Mouse (Mus musculus) G1E (cell line): ENCODE data around the gene Rrp12. TPM values are rescaled to one million over a fixed set of nuclear protein-coding genes. Genes with fewer than 3 reads are reported as not detected.
"Not testable (repeated sequence)": the region's sequence is repeated elsewhere in the genome, so short reads cannot be mapped to it uniquely, and the experiment has no call there.

ENCODE experiments used
- ATAC-seq: 2 replicates; pipeline ENCODE4 v1.8.0; 2016; ENCODE audit warnings: mild to moderate bottlenecking; ENCODE audit not compliant: insufficient number of reproducible peaks, poor library complexity, low FRiP score, severe bottlenecking; ENCODE audit errors: extremely low read depth
- DNase-seq: peaks from one replicate; pipeline ENCODE4 v3.0.0; 2012; ENCODE audit warnings: low spot score
- H3K27me3 ChIP-seq: 2 replicates; pipeline ENCODE4 v1.6.1; 2012; ENCODE audit warnings: mild to moderate bottlenecking, low read length, inconsistent platforms; ENCODE audit not compliant: insufficient read depth
- H3K36me3 ChIP-seq: replicated peaks from 2 replicates; pipeline ENCODE3; 2012; ENCODE audit warnings: mild to moderate bottlenecking, inconsistent platforms
- H3K4me1 ChIP-seq: 2 replicates; pipeline ENCODE4 v1.6.1; 2012; ENCODE audit warnings: low read depth, low read length, inconsistent platforms, mixed read lengths; ENCODE audit not compliant: insufficient read depth
- H3K4me3 ChIP-seq: 2 replicates; pipeline ENCODE4 v1.5.1; 2012; ENCODE audit warnings: low read depth, mild to moderate bottlenecking, inconsistent platforms, low read length, moderate library complexity, mixed read lengths
- H3K9me3 ChIP-seq: replicated peaks from 2 replicates; pipeline ENCODE4 v1.6.1; 2012; ENCODE audit warnings: inconsistent platforms
- CTCF ChIP-seq: IDR thresholded peaks from 2 replicates; pipeline ENCODE4 v1.5.1; 2012; ENCODE audit warnings: low read depth, low read length, inconsistent platforms, mixed read lengths
- GATA1 ChIP-seq: IDR thresholded peaks from 2 replicates; pipeline ENCODE4 v1.6.1; 2012; ENCODE audit warnings: borderline replicate concordance, low read length, inconsistent platforms, mixed read lengths
- GATA2 ChIP-seq: IDR thresholded peaks from 2 replicates; pipeline ENCODE4 v1.6.1; 2012; ENCODE audit warnings: low read depth, low read length, inconsistent platforms, borderline replicate concordance
- POLR2AphosphoS5 ChIP-seq: IDR thresholded peaks from 2 replicates; pipeline ENCODE4 v1.6.1; 2012; ENCODE audit warnings: low read depth, low read length, inconsistent platforms; ENCODE audit not compliant: insufficient replicate concordance
- TAL1 ChIP-seq: conservative IDR thresholded peaks from 2 replicates; pipeline ENCODE4 v1.6.1; 2012; ENCODE audit warnings: low read depth, low read length, inconsistent platforms, mixed read lengths
- polyA plus RNA-seq: library from polyadenylated mRNA; stranded (reverse); fragments of >175 nt; gene quantifications from 2 replicates; pipeline ENCODE4 v1.2.3, GENCODE M21; 2012
- total RNA-seq, 2 experiments: library from RNA; stranded (forward) in 1 of 2; stranded (reverse) in 1 of 2; fragments of 200-1000 nt in 1 of 2; fragments of >200 nt in 1 of 2; fragmentation: Nextera tagmentation in 1 of 2; gene quantifications; 2 replicates each; pipeline ENCODE4 v1.2.3; 2014 to 2017

Gene Rrp12
- total and polyA plus RNA-seq, 3 experiments: 14.9 to 33.8 (median 16.5) TPM

GRCm38 (mm10) chr19:41850719-41851543, 45.0 kb downstream of the Rrp12 start:
- Histone ChIP-seq H3K4me3 (peak overlapping the region; percentile 8; the same call in 1 of the 2 replicates), H3K9me3 (peaks cover 5% of the 10 kb centered on the region), H3K27me3 (no peaks in the 10 kb centered on the region), H3K4me1 (peaks cover 47% of the 10 kb centered on the region), H3K36me3 (peaks cover 8% of the 10 kb centered on the region)
- peak; percentile 47 for DNase-seq
- no peak for ATAC-seq
- TF ChIP-seq GATA1: no peak

- Histone ChIP-seq H3K27me3 (no peaks in the 10 kb centered on the region), H3K4me1 (peaks cover 45% of the 10 kb centered on the region), H3K9me3 (peaks cover 5% of the 10 kb centered on the region), H3K36me3 (peaks cover 11% of the 10 kb centered on the region), H3K4me3 (no peak overlapping the region)
- ATAC-seq (no peak), DNase-seq (no peak)
- no peak for TF ChIP-seq GATA2
- TF ChIP-seq POLR2AphosphoS5: no peak
- TF ChIP-seq TAL1: no peak
- no peak for TF ChIP-seq CTCF
- TF ChIP-seq GATA1: no peak
Observed at GRCm38 (mm10) chr19:41850021-41850718, 45.8 kb downstream of the Rrp12 start.

GRCm38 (mm10) chr19:41847992-41848851, 47.8 kb downstream of the Rrp12 start, which contains the start of gene Frat2:
Frat2 (minus strand) TSS chr19:41848132.
- Histone ChIP-seq H3K27me3 (no peaks in the 10 kb centered on the region), H3K4me3 (peak within 1 kb of the TSS; percentile 94), H3K4me1 (peaks cover 56% of the 10 kb centered on the region), H3K9me3 (peaks cover 5% of the 10 kb centered on the region), H3K36me3 (peaks cover 28% of the 10 kb centered on the region)
- ATAC-seq (peak; percentile 87), DNase-seq (peak; percentile 93)
- TF ChIP-seq TAL1: no peak
- no peak for TF ChIP-seq GATA2
- TF ChIP-seq GATA1: no peak
- TF ChIP-seq POLR2AphosphoS5: no peak
- TF ChIP-seq CTCF: no peak

- peaks cover 30% of the 10 kb centered on the region for H3K36me3 ChIP-seq
- H3K9me3 ChIP-seq, H3K27me3 ChIP-seq, ATAC-seq, DNase-seq: not testable (repeated sequence)
- H3K4me3 ChIP-seq: peak overlapping the region; percentile 94
- peaks cover 59% of the 10 kb centered on the region for H3K4me1 ChIP-seq
Observed at GRCm38 (mm10) chr19:41847614-41847991, 48.4 kb downstream of the Rrp12 start.

GRCm38 (mm10) chr19:41847091-41847581, 48.8 kb downstream of the Rrp12 start:
- Histone ChIP-seq H3K4me3 (peak overlapping the region; percentile 94), H3K36me3 (peaks cover 32% of the 10 kb centered on the region), H3K4me1 (peaks cover 60% of the 10 kb centered on the region), H3K9me3 (no peaks in the 10 kb centered on the region), H3K27me3 (no peaks in the 10 kb centered on the region)
- TF ChIP-seq CTCF: no peak
- no peak for TF ChIP-seq TAL1
- no peak for TF ChIP-seq POLR2AphosphoS5
- no peak for TF ChIP-seq GATA2
- no peak for TF ChIP-seq GATA1
- ATAC-seq: no peak
- no peak for DNase-seq
